Mouse (Mus musculus) kidney, adult 2 months (tissue): Measurements from ENCODE around the gene Gm14548. TPM values are rescaled to one million over a fixed set of nuclear protein-coding genes. Genes with fewer than 3 reads are reported as not detected.
"Not testable (repeated sequence)": the region's sequence is repeated elsewhere in the genome, so short reads cannot be mapped to it uniquely, and the experiment has no call there.

Source experiments
- DNase-seq: peaks from one replicate; pipeline ENCODE4 v3.0.0; 2021
- H3K27ac ChIP-seq: fragments of 200-500 bp; 2 replicates; pipeline ENCODE4 v1.5.1; 2012; ENCODE audit warnings: low read depth, low read length, control low read depth, inconsistent platforms; ENCODE audit not compliant: insufficient read depth
- H3K27me3 ChIP-seq: fragments of 200-500 bp; replicated peaks from 2 replicates; pipeline ENCODE4 v1.6.1; 2012; ENCODE audit warnings: mild to moderate bottlenecking, moderate library complexity, low read length, inconsistent platforms; ENCODE audit not compliant: control insufficient read depth, insufficient read depth
- H3K36me3 ChIP-seq: fragments of 200-500 bp; 2 replicates; pipeline ENCODE4 v1.6.1; 2012; ENCODE audit warnings: mild to moderate bottlenecking, moderate library complexity, low read length, inconsistent platforms; ENCODE audit not compliant: control insufficient read depth, insufficient read depth
- H3K4me1 ChIP-seq: fragments of 200-500 bp; 2 replicates; pipeline ENCODE4 v1.6.1; 2011; ENCODE audit warnings: low read length; ENCODE audit not compliant: control insufficient read depth, insufficient read depth
- H3K4me3 ChIP-seq: fragments of 200-500 bp; 2 replicates; pipeline ENCODE4 v1.5.1; 2011; ENCODE audit warnings: mild to moderate bottlenecking, low read depth, low read length, control low read depth; ENCODE audit not compliant: insufficient read depth
- CTCF ChIP-seq: fragments of 200-500 bp; conservative IDR thresholded peaks from 2 replicates; pipeline ENCODE4 v1.5.1; 2011; ENCODE audit warnings: low read depth, mild to moderate bottlenecking, control low read depth, low read length, moderate library complexity, mixed read lengths; ENCODE audit not compliant: insufficient read depth, insufficient read length
- POLR2A ChIP-seq: fragments of 200-500 bp; IDR thresholded peaks from one replicate; pipeline ENCODE4 v1.6.1; 2011; ENCODE audit warnings: low read depth, low read length, control low read depth
- WGBS: fragments of 180-500 bp; shearing (Covaris S2); methylation state at CpG from one replicate; pipeline ENCODE4 v1.1.7; 2018; 5-methylcytosine and 5-hydroxymethylcytosine counted together
- polyA plus RNA-seq: library from polyadenylated mRNA; depleted of rRNA; stranded (reverse); fragments of >200 nt; gene quantifications from 2 replicates; pipeline ENCODE4 v1.2.3, GENCODE M21; 2012; rRNA removed

Gm14548 gene
- polyA plus RNA-seq, result 0.15 and 0.23 TPM in 2 replicates

DNA sequence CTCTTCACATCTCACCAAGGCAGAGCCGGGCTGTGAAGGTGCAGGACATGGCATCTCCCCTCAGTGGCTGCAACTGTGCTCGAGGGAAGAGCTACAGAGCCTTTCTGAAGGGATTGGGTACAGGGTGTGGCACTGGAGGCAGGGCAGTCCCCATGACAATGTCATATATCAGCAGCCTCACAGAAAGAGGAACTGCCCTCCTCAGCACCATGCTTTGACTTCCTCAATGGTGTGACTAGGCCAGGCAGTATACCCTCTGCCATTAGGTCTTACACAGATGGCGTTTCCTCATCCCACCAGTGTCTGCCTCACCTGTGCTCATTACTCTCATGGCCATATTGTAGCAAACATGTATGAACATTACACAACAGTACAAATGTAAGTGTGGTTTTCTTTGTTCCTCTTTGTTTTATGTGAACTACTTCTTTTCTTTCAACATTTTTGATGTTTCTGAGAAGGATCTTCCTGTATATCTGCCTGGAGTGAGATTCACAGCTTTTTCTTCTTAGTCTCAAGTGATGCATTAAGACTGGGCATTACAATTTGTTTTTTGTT, at the start of gene Gm14548:
TSS of gene Gm14548 (minus strand) at position 85 of the 555 bp plus-strand sequence.
- H3K36me3 ChIP-seq, H3K27me3 ChIP-seq, H3K4me3 ChIP-seq, H3K27ac ChIP-seq, DNase-seq, H3K4me1 ChIP-seq: not testable (repeated sequence)
- WGBS, result 46% methylated on average over 3 of the region's 3 CpGs

DNA sequence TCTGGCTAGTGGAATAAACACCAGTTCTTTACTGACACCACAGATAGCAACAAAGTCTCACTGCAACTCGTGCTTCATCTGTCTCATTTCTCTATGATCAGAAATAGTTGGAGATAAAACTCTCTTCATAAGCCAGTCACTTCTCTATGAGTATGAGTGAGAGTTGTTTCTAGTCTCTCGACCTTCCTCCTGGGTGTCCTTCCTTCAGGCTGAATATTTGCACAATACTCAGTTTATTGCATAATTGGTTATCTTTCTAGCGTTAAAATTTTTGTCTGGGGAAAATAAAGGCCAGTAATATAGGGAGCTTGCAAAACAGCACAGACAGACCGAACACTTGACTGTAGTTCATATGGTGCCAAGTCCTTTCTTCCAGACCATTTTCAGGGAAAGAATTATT, 48.2 kb upstream of the Gm14548 start:
- DNase-seq, result no peak
- H3K27ac ChIP-seq, result no peak overlapping the region
- TF ChIP-seq CTCF, result no peak
- TF ChIP-seq POLR2A, result no peak
- no peaks in the 10 kb centered on the region for H3K4me1 ChIP-seq
- no peaks in the 10 kb centered on the region for H3K36me3 ChIP-seq
- no peak overlapping the region for H3K4me3 ChIP-seq
- no peaks in the 10 kb centered on the region for H3K27me3 ChIP-seq
- 60% methylated on average over 4 of the region's 4 CpGs for WGBS

DNA sequence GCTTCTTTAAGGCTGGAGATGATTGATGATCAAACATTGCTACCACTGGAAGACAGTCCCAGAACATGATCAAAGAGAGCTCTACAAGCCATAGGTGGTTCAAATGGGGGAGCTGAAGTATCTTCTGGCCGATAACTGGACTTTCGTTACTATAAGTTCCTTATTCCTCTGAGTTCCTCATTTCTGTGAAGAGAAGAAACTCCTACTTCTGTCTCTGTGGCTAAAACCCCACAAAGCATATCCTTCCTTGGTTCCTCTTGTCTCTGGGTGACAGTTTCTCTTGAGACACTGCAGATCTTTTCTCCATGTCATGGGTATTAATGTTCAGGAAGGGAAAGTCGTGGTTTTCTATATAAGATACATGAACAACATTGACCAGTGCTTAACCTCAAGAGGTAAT, 43.0 kb upstream of the Gm14548 start:
- whole genome bisulfite sequencing, result 74% methylated on average over 3 of the region's 3 CpGs
- Histone ChIP-seq H3K36me3 (no peaks in the 10 kb centered on the region), H3K4me1 (no peaks in the 10 kb centered on the region), H3K4me3 (no peak overlapping the region), H3K27ac (no peak overlapping the region), H3K27me3 (no peaks in the 10 kb centered on the region)
- DNase-seq, result peak; percentile 7
- no peak for TF ChIP-seq CTCF
- TF ChIP-seq POLR2A, result no peak

DNA sequence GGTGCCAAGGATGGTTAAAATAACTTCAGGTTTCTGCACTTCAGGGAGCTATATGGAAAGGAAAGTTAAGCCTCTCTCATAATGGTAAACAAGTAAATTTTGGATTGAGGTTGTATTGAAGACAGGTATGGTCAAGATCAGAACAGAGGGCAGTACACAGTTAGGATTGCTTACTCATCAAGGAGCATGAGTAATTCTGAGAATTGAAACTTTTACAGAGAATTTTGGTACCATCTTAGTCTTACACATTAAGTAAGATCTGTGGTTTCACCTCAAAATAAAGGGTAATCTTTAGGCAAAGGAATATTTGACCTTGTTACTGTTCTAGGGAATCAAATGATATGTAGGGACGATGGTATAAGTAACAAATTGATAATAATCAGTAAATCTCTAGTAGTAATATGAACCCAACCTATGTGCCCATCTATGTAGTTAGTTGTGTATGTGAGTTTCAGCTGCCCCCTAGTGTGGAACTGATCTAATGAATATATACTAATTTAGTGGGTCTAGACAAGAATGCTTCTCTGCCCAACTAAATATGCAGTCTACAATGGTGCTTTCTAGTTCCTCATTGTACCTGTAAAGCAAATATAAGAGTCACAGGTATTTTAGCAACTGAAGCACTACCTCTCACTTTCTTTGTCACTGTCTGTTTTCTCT, 42.1 kb upstream of the Gm14548 start:
- H3K27ac ChIP-seq, result no peak overlapping the region
- DNase-seq, result no peak
- WGBS, result 44% methylated on average over 1 of the region's 1 CpGs
- H3K4me3 ChIP-seq, result no peak overlapping the region
- H3K36me3 ChIP-seq, result no peaks in the 10 kb centered on the region
- H3K4me1 ChIP-seq, result no peaks in the 10 kb centered on the region
- TF ChIP-seq CTCF (no peak), POLR2A (no peak)
- H3K27me3 ChIP-seq, result no peaks in the 10 kb centered on the region

DNA sequence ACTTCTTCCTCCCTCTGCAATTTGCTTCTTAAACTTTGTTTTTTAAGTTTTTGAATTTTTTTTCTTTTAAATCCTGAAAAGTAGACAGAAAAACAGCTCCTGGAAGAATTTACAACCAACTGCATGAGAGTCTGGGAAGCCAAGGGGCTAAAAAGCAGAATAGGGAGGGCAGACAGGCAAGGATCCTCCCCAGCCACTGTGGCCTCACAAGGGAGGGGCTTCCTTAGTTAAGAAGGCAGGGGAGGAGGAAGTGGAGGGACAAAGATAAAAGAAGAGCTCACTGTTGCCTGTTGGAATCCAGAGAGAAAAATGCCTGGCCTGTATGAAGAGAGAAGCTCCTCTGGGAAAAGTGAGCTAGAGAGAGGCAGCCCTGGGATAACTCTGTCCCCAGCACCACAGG, 37.6 kb upstream of the Gm14548 start:
- not testable (repeated sequence) for DNase-seq, H3K4me1 ChIP-seq, H3K4me3 ChIP-seq, H3K27me3 ChIP-seq, H3K36me3 ChIP-seq, H3K27ac ChIP-seq

DNA sequence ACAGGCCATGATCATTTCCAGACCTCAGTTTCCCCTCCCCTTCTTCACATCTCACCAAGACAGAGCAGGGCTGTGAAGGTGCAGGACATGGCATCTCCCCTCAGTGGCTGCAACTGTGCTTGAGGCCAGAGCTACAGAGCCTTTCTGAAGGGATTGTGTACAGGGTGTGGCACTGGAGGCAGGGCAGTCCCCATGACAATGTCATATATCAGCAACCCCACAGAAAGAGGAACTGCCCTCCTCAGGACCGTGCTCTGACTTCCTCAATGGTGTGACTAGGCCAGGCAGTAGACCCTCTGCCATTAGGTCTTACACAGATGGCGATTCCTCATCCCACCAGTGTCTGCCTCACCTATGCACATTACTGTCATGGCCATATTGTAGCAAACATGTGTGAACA, 17.5 kb upstream of the Gm14548 start, which contains the start of gene Lilra6:
TSS of gene Lilra6 (minus strand) at position 117 of the 400 bp plus-strand sequence.
- H3K4me3 ChIP-seq, H3K4me1 ChIP-seq, H3K36me3 ChIP-seq, H3K27me3 ChIP-seq, H3K27ac ChIP-seq, DNase-seq: not testable (repeated sequence)
- 61% methylated on average over 2 of the region's 2 CpGs for WGBS

DNA sequence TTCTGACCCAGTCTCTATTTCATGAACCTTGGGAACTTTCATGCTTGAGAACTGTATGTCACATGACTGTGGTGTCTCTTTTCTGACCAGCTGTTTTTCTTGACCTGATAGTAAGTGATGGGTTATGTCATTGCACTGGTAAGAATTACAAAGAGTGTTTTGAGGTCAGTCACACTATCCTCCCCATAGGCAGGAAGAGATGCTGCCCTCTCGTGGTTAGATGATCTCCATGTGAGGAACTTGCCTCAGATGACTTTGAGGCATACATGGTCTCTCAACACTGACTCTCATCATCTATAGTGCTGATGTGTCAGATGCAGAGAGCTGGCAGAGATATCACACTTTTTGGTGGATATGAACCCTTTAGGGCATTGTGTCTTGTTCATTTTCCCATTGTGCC, 5.8 kb upstream of the Gm14548 start:
- Histone ChIP-seq H3K4me3 (no peak overlapping the region), H3K27ac (no peak overlapping the region), H3K4me1 (no peaks in the 10 kb centered on the region), H3K27me3 (no peaks in the 10 kb centered on the region), H3K36me3 (no peaks in the 10 kb centered on the region)
- TF ChIP-seq CTCF (peak; percentile 33), POLR2A (no peak)
- WGBS, result 14% methylated on average over 1 of the region's 1 CpGs
- no peak for DNase-seq

DNA sequence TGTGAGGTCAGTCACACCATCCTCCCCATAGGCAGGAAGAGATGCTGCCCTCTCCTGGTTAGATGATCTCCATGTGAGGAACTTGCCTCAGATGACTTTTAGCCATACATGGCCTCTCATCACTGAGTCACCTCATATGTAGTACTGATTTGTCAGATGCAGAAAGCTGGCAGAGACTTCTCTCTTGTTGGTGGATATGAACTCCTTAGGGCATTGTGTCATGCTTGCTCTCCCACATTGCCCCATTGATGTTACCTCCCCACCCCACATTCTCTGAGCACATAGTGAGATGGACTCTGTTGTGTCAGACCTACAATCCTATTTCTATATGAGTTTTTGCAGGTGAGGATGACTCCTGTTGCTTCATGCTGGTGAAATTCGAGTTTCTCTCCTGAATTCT, 22.9 kb downstream of the Gm14548 start:
- not testable (repeated sequence) for H3K36me3 ChIP-seq, H3K27ac ChIP-seq, H3K4me1 ChIP-seq, DNase-seq, H3K27me3 ChIP-seq, H3K4me3 ChIP-seq
- no CpG with 5 or more reads among the region's 1 CpGs for WGBS

DNA sequence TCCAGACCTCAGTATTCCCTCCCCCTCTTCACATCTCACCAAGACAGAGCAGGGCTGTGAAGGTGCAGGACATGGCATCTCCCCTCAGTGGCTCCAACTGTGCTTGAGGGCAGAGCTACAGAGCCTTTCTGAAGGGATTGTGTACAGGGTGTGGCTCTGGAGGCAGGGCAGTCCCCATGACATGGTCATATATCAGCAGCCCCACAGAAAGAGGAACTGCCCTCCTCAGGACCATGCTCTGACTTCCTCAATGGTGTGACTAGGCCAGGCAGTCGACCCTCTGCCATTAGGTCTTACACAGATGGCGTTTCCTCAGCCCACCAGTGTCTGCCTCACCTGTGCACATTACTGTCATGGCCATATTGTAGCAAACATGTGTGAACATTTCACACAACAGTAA, 53.0 kb downstream of the Gm14548 start, which contains the start of gene Pira2:
TSS of gene Pira2 (minus strand) at position 101 of the 400 bp plus-strand sequence.
- not testable (repeated sequence) for H3K4me3 ChIP-seq, H3K4me1 ChIP-seq, DNase-seq, H3K27me3 ChIP-seq, H3K36me3 ChIP-seq, H3K27ac ChIP-seq
- no CpG with 5 or more reads among the region's 2 CpGs for WGBS

DNA sequence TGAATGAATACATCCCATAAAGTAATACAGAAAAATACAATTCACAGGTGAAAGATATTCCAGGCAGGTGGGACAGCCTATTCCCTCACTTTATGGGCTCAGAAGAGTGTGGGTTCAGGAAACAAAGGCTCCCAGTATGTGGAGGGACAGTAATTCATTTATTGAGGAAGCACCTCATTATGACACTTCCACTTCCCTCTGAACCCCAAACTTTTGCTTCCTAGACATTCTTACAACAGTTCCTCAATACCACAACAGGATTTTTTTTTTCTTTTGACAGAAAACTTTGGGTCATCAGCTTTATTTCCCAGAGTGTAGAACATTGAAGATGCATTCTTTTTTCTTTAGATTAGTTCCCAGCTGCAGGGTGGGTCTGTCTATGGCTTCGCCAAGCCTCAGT, 60.1 kb downstream of the Gm14548 start:
- not testable (repeated sequence) for H3K4me1 ChIP-seq, H3K27me3 ChIP-seq, DNase-seq, H3K36me3 ChIP-seq, H3K4me3 ChIP-seq, H3K27ac ChIP-seq
- WGBS, result no CpG with 5 or more reads among the region's 1 CpGs
